Mouse (Mus musculus) embryonic facial prominence, embryonic 11.5 days (tissue): ENCODE measurements at regions not wholly inside any gene's neighbourhood (a gene's known extent, or its start where the extent isn't known, plus 50 kb on each side); places are given as distances from the start of the nearest gene placed in this dataset.
A peak's percentile ranks its signal among the peaks of the same experiment; 100 is the strongest.
"Not testable (repeated sequence)": the region's sequence is repeated elsewhere in the genome, so short reads cannot be mapped to it uniquely, and the experiment has no call there.

ENCODE experiments used
- ATAC-seq: fragments of 200-750 bp; cut with Nextera tagmentation; replicated peaks from 2 replicates; pipeline ENCODE4 v1.8.0; 2017; ENCODE audit warnings: low read depth; ENCODE audit not compliant: insufficient number of reproducible peaks, low FRiP score, low TSS enrichment
- DNase-seq: peaks from one replicate; pipeline ENCODE4 v3.0.0-alpha.2; 2015; ENCODE audit warnings: low spot score
- H3K27ac ChIP-seq: fragments of 300-500 bp; sonication (generic); replicated peaks from 2 replicates; pipeline ENCODE4 v1.5.1; 2014; ENCODE audit warnings: mild to moderate bottlenecking, low read depth, low read length, control low read depth
- H3K27me3 ChIP-seq: fragments of 300-500 bp; sonication (generic); 2 replicates; pipeline ENCODE4 v1.6.1; 2014; ENCODE audit warnings: mild to moderate bottlenecking, low read length, moderate library complexity, mixed read lengths; ENCODE audit not compliant: control insufficient read depth, insufficient read depth
- H3K36me3 ChIP-seq: fragments of 300-500 bp; sonication (generic); replicated peaks from 2 replicates; pipeline ENCODE4 v1.6.1; 2014; ENCODE audit warnings: low read depth, mild to moderate bottlenecking, low read length, moderate library complexity, mixed read lengths; ENCODE audit not compliant: control insufficient read depth, insufficient read depth
- H3K4me1 ChIP-seq: fragments of 300-500 bp; sonication (generic); 2 replicates; pipeline ENCODE4 v1.6.1; 2014; ENCODE audit warnings: low read length, mixed read lengths; ENCODE audit not compliant: control insufficient read depth, insufficient read depth
- H3K4me2 ChIP-seq: fragments of 300-500 bp; sonication (generic); 2 replicates; pipeline ENCODE4 v1.6.1; 2014; ENCODE audit warnings: low read depth, mild to moderate bottlenecking, control low read depth, low read length, moderate library complexity
- H3K4me3 ChIP-seq: fragments of 300-500 bp; sonication (generic); 2 replicates; pipeline ENCODE4 v1.5.1; 2014; ENCODE audit warnings: low read depth, low read length, control low read depth
- H3K9ac ChIP-seq: fragments of 300-500 bp; sonication (generic); replicated peaks from 2 replicates; pipeline ENCODE4 v1.6.1; 2014; ENCODE audit warnings: mild to moderate bottlenecking, control low read depth, low read length
- H3K9me3 ChIP-seq: fragments of 300-500 bp; sonication (generic); replicated peaks from 2 replicates; pipeline ENCODE4 v1.6.1; 2016; ENCODE audit warnings: mild to moderate bottlenecking, low read length, inconsistent platforms, mixed read lengths; ENCODE audit not compliant: control insufficient read depth
- WGBS: fragments of 180-500 bp; shearing (Covaris S2); extraction: QIAGEN DNeasy Blood & Tissue Kit; methylation state at CpG from one replicate; pipeline ENCODE4 v1.1.7; 2014; 5-methylcytosine and 5-hydroxymethylcytosine counted together

GRCm38 (mm10) chr7:93254287-93254686 is 174.6 kb downstream of the Fam181b start:
- H3K36me3 ChIP-seq, H3K9ac ChIP-seq, H3K27me3 ChIP-seq, H3K4me1 ChIP-seq, H3K27ac ChIP-seq, ATAC-seq, H3K4me3 ChIP-seq, H3K9me3 ChIP-seq, H3K4me2 ChIP-seq, DNase-seq: not testable (repeated sequence)

- 85% methylated on average over 3 of the region's 3 CpGs for WGBS
Measured at GRCm38 (mm10) chr7:93285748-93286147, 206.1 kb downstream of the Fam181b start.

GRCm38 (mm10) chr7:93291457-93291856 is 211.8 kb downstream of the Fam181b start:
- Histone ChIP-seq H3K4me1 (no peaks in the 10 kb centered on the region), H3K9me3 (no peaks in the 10 kb centered on the region), H3K9ac (no peak overlapping the region), H3K27me3 (no peaks in the 10 kb centered on the region), H3K27ac (no peak overlapping the region), H3K36me3 (no peaks in the 10 kb centered on the region), H3K4me3 (no peak overlapping the region), H3K4me2 (no peak overlapping the region)
- WGBS, result 77% methylated on average over 3 of the region's 3 CpGs
- no peak for DNase-seq
- no peak for ATAC-seq

More at GRCm38 (mm10) chr7:93285748-93286147, 206.1 kb downstream of the Fam181b start:
- ATAC-seq (no peak), DNase-seq (no peak)
- H3K4me3 ChIP-seq, result no peak overlapping the region
- no peak overlapping the region for H3K27ac ChIP-seq
- no peak overlapping the region for H3K9ac ChIP-seq
- H3K36me3 ChIP-seq, result no peaks in the 10 kb centered on the region
- no peaks in the 10 kb centered on the region for H3K9me3 ChIP-seq
- H3K4me1 ChIP-seq, result no peaks in the 10 kb centered on the region
- H3K4me2 ChIP-seq, result no peak overlapping the region
- H3K27me3 ChIP-seq, result no peaks in the 10 kb centered on the region

GRCm38 (mm10) chr7:93291945-93292696 is 212.5 kb downstream of the Fam181b start:
- 71% methylated on average over 3 of the region's 3 CpGs for WGBS
- ATAC-seq (no peak), DNase-seq (no peak)
- H3K4me2 ChIP-seq, result no peak overlapping the region
- H3K27ac ChIP-seq, result no peak overlapping the region
- no peak overlapping the region for H3K9ac ChIP-seq
- no peaks in the 10 kb centered on the region for H3K36me3 ChIP-seq
- no peak overlapping the region for H3K4me3 ChIP-seq
- no peaks in the 10 kb centered on the region for H3K4me1 ChIP-seq
- H3K27me3 ChIP-seq, result no peaks in the 10 kb centered on the region
- H3K9me3 ChIP-seq, result no peaks in the 10 kb centered on the region

- Histone ChIP-seq H3K27me3 (no peaks in the 10 kb centered on the region), H3K9me3 (no peaks in the 10 kb centered on the region), H3K9ac (no peak overlapping the region), H3K36me3 (no peaks in the 10 kb centered on the region), H3K27ac (no peak overlapping the region), H3K4me3 (no peak overlapping the region), H3K4me1 (no peaks in the 10 kb centered on the region), H3K4me2 (no peak overlapping the region)
- WGBS, result 32% methylated on average over 1 of the region's 1 CpGs
- DNase-seq (no peak), ATAC-seq (no peak)
Measured at GRCm38 (mm10) chr7:93312731-93313130, 233.1 kb downstream of the Fam181b start.

GRCm38 (mm10) chr7:93331351-93331750 is 251.7 kb downstream of the Fam181b start:
- Histone ChIP-seq H3K4me1 (no peaks in the 10 kb centered on the region), H3K9me3 (no peaks in the 10 kb centered on the region), H3K4me3 (no peak overlapping the region), H3K27ac (no peak overlapping the region), H3K27me3 (no peaks in the 10 kb centered on the region), H3K9ac (no peak overlapping the region), H3K36me3 (no peaks in the 10 kb centered on the region), H3K4me2 (no peak overlapping the region)
- ATAC-seq, result no peak
- no peak for DNase-seq
- 98% methylated on average over 1 of the region's 1 CpGs for WGBS

GRCm38 (mm10) chr7:93332203-93332602 is 252.5 kb downstream of the Fam181b start:
- 72% methylated on average over 3 of the region's 3 CpGs for WGBS
- Histone ChIP-seq H3K9ac (no peak overlapping the region), H3K9me3 (no peaks in the 10 kb centered on the region), H3K36me3 (no peaks in the 10 kb centered on the region), H3K4me1 (no peaks in the 10 kb centered on the region), H3K4me2 (no peak overlapping the region), H3K27ac (no peak overlapping the region), H3K27me3 (no peaks in the 10 kb centered on the region), H3K4me3 (no peak overlapping the region)
- DNase-seq (no peak), ATAC-seq (no peak)

- H3K4me1 ChIP-seq, result no peaks in the 10 kb centered on the region
- no peaks in the 10 kb centered on the region for H3K36me3 ChIP-seq
- no peak overlapping the region for H3K4me3 ChIP-seq
- no peaks in the 10 kb centered on the region for H3K9me3 ChIP-seq
- H3K27me3 ChIP-seq, result no peaks in the 10 kb centered on the region
- H3K4me2 ChIP-seq, result no peak overlapping the region
- ATAC-seq (no peak; the same call in 1 of the 2 replicates), DNase-seq (peak; percentile 30)
- no peak overlapping the region for H3K27ac ChIP-seq
- 17% methylated on average over 1 of the region's 1 CpGs for WGBS
- H3K9ac ChIP-seq, result no peak overlapping the region
Measured at GRCm38 (mm10) chr7:93336420-93336819, 256.8 kb downstream of the Fam181b start.
